Mouse (Mus musculus) kidney, postnatal 10 days (tissue): ENCODE results near the gene Snu13.
A peak's percentile ranks its signal among the peaks of the same experiment; 100 is the strongest.

Experiments
- DNase-seq: peaks from one replicate; pipeline ENCODE4 v3.0.0; 2021; ENCODE audit warnings: mixed read lengths

Gene Snu13

GRCm38 (mm10) chr15:82023965-82024635, 23.3 kb downstream of the Snu13 start:
- DNase-seq, result no peak

GRCm38 (mm10) chr15:82022535-82023088, 24.8 kb downstream of the Snu13 start:
- peak; percentile 19 for DNase-seq

GRCm38 (mm10) chr15:82019288-82019687, 28.1 kb downstream of the Snu13 start:
- no peak for DNase-seq

- DNase-seq, result no peak
Observed at GRCm38 (mm10) chr15:82017461-82017860, 29.9 kb downstream of the Snu13 start.

- no peak for DNase-seq
Observed at GRCm38 (mm10) chr15:82016830-82017229, 30.6 kb downstream of the Snu13 start.

GRCm38 (mm10) chr15:82016101-82016808, 31.1 kb downstream of the Snu13 start:
- DNase-seq, result peak; percentile 100

GRCm38 (mm10) chr15:82015392-82016100, 31.9 kb downstream of the Snu13 start:
- DNase-seq, result peak; percentile 52

GRCm38 (mm10) chr15:82014745-82015391, 32.5 kb downstream of the Snu13 start:
- no peak for DNase-seq

GRCm38 (mm10) chr15:82011947-82012346, 35.5 kb downstream of the Snu13 start:
- DNase-seq, result no peak

GRCm38 (mm10) chr15:82004257-82004656, 43.1 kb downstream of the Snu13 start:
- DNase-seq, result no peak

- DNase-seq, result no peak
Observed at GRCm38 (mm10) chr15:81993992-81994391, 53.4 kb downstream of the Snu13 start.

- no peak for DNase-seq
Observed at GRCm38 (mm10) chr15:81990549-81990948, 56.8 kb downstream of the Snu13 start.
